Mouse (Mus musculus) midbrain, postnatal 0 days (tissue): ENCODE results near the gene Fmnl2. TPM values are rescaled to one million over a fixed set of nuclear protein-coding genes. Genes with fewer than 3 reads are reported as not detected.

Experiments used
- ATAC-seq: fragments of 200-750 bp; cut with Nextera tagmentation; 2 replicates; pipeline ENCODE4 v1.8.0; 2017; ENCODE audit warnings: moderate number of reproducible peaks, mild to moderate bottlenecking, moderate TSS enrichment, moderate library complexity; ENCODE audit not compliant: low FRiP score
- DNase-seq: peaks from one replicate; pipeline ENCODE4 v3.0.0-alpha.2; 2015; ENCODE audit warnings: low spot score
- H3K27ac ChIP-seq: fragments of 300-500 bp; sonication (generic); 2 replicates; pipeline ENCODE4 v1.5.1; 2014; ENCODE audit warnings: low read depth, mild to moderate bottlenecking, low read length, mixed read lengths
- H3K27me3 ChIP-seq: fragments of 300-500 bp; sonication (generic); 2 replicates; pipeline ENCODE4 v1.6.1; 2014; ENCODE audit warnings: low read length, control low read depth, mixed read lengths; ENCODE audit not compliant: insufficient read depth
- H3K36me3 ChIP-seq: fragments of 300-500 bp; sonication (generic); 2 replicates; pipeline ENCODE4 v1.6.1; 2014; ENCODE audit warnings: low read length, control low read depth, mixed read lengths; ENCODE audit not compliant: insufficient read depth
- H3K4me1 ChIP-seq: fragments of 300-500 bp; sonication (generic); 2 replicates; pipeline ENCODE4 v1.6.1; 2014; ENCODE audit warnings: mild to moderate bottlenecking, control low read depth, antibody characterized with exemption, low read length, mixed read lengths; ENCODE audit not compliant: insufficient read depth
- H3K4me2 ChIP-seq: fragments of 300-500 bp; sonication (generic); 2 replicates; pipeline ENCODE4 v1.6.1; 2014; ENCODE audit warnings: low read depth, mild to moderate bottlenecking, low read length, mixed read lengths; ENCODE audit not compliant: poor library complexity, severe bottlenecking
- H3K4me3 ChIP-seq: fragments of 300-500 bp; sonication (generic); 2 replicates; pipeline ENCODE4 v1.5.1; 2014; ENCODE audit warnings: low read depth, mild to moderate bottlenecking, low read length, moderate library complexity
- H3K9ac ChIP-seq: fragments of 300-500 bp; sonication (generic); replicated peaks from 2 replicates; pipeline ENCODE4 v1.6.1; 2014; ENCODE audit warnings: mild to moderate bottlenecking, low read length, moderate library complexity, mixed read lengths; ENCODE audit not compliant: poor library complexity, severe bottlenecking
- H3K9me3 ChIP-seq: fragments of 300-500 bp; sonication (generic); 2 replicates; pipeline ENCODE4 v1.6.1; 2016; ENCODE audit warnings: low read length, control low read depth
- CTCF ChIP-seq: IDR thresholded peaks from 2 replicates; pipeline ENCODE4 v1.5.1; 2016; ENCODE audit warnings: antibody characterized with exemption, mild to moderate bottlenecking
- WGBS: fragments of 180-500 bp; shearing (Covaris S2); extraction: QIAGEN DNeasy Blood & Tissue Kit; methylation state at CpG from one replicate; pipeline ENCODE4 v1.1.7; 2014; 5-methylcytosine and 5-hydroxymethylcytosine counted together
- polyA plus RNA-seq: library from polyadenylated mRNA; unstranded; fragments of >200 nt; fragmentation: Nextera tagmentation; extraction: Ambion mirVana; gene quantifications from 2 replicates; pipeline ENCODE4 v1.2.1, GENCODE M21; 2015
- total RNA-seq: library from RNA; depleted of rRNA; stranded (reverse); fragments of >200 nt; gene quantifications from 2 replicates; pipeline ENCODE4 v1.2.3, GENCODE M21; 2014

Fmnl2 gene
- total and polyA plus RNA-seq, 2 experiments from 2014 or later: 8.4 to 27.0 TPM

DNA sequence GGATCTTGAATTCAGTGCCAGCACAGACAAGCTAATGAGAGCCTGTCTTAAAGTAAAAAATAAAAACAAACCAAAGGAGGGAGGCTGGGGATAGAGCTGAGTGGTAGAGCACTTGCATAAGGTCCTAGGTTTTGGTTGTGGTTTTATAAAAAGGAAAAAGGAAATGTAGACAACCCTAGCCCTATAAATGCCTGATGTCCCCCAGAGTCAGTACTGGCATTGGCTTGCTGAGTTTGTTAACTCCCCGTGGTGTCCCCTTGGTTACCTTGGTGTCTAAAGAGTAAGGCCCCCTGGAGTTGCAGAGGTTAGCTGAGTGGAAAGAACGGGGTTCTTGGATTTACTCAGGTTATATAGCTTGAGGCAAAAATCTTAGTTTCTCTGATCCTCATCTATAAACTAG lies 55.7 kb downstream of the Fmnl2 start:
- Histone ChIP-seq H3K27ac (no peak overlapping the region), H3K27me3 (no peaks in the 10 kb centered on the region), H3K9ac (no peak overlapping the region), H3K4me1 (no peaks in the 10 kb centered on the region), H3K36me3 (no peaks in the 10 kb centered on the region), H3K4me3 (no peak overlapping the region), H3K4me2 (no peak overlapping the region), H3K9me3 (no peaks in the 10 kb centered on the region)
- 31% methylated on average over 2 of the region's 2 CpGs for WGBS
- no peak for DNase-seq
- no peak for TF ChIP-seq CTCF
- ATAC-seq: no peak

DNA sequence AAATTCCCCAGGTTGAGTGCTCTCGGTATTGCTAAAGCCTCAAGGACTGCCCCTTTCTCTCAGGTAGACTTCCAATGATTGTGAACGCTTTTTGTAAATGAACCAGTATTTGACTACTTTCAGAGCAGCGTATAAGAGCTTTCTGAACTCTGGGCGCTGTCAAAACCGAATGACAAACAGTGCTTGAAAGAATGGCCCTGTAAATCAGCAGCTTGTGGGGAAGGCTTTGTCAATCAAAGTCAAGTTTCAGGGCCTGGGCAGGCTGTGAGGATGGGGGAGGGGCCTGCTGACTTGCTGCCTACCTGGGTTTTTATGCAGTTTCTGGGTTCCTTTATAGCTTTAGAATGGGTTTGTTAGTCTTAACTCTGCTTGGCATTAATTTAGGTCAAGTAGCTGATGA lies 56.1 kb downstream of the Fmnl2 start:
- Histone ChIP-seq H3K27ac (no peak overlapping the region), H3K9ac (no peak overlapping the region), H3K4me1 (no peaks in the 10 kb centered on the region), H3K9me3 (no peaks in the 10 kb centered on the region), H3K4me3 (no peak overlapping the region), H3K27me3 (no peaks in the 10 kb centered on the region), H3K36me3 (no peaks in the 10 kb centered on the region), H3K4me2 (no peak overlapping the region)
- no peak for TF ChIP-seq CTCF
- DNase-seq (no peak), ATAC-seq (no peak)
- WGBS: 25% methylated on average over 5 of the region's 5 CpGs

DNA sequence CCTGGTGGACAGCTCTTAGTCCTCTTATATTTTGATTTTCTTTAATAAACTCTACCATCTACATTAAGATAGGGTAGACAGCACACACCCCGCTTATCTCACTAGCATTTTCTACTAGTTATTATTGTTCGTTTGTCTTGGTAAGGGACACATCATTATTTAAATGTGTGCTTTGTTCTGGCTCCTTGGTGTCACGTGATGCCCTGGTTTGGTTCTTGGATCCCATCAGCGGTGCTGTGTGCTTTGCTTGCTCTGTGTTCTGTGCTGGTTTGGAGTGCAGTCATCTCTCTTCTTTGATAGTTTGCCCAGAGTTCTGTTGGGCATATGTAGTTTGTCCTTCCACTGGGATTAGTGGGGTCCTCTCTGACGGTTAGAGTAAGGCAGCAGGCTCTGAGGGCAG lies 57.9 kb downstream of the Fmnl2 start:
- DNase-seq (no peak), ATAC-seq (no peak)
- Histone ChIP-seq H3K27me3 (no peaks in the 10 kb centered on the region), H3K9ac (no peak overlapping the region), H3K4me1 (peaks cover 4% of the 10 kb centered on the region; the same call in 1 of the 2 replicates), H3K4me3 (no peak overlapping the region), H3K9me3 (no peaks in the 10 kb centered on the region), H3K27ac (no peak overlapping the region), H3K4me2 (no peak overlapping the region), H3K36me3 (no peaks in the 10 kb centered on the region)
- no peak for TF ChIP-seq CTCF
- 83% methylated on average over 5 of the region's 5 CpGs for WGBS

DNA sequence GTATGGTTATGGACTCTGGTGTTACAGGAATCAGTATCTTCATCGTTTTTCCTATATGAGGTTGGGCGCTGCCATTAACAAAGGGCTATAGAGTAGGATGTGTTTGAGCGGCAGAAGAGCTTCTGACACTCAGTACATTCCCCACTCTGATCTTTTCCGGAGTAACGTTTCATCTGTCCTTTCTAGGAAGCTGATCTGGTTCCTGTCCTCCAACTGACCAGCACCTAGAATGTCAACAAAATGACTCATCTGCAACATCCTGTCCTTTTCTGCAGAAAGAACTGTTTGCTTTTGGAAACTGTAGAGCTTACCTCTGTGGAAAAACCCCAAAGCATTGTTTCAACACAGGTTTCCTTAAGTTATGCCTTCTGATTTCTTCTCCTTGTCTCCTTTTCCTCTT lies 60.4 kb downstream of the Fmnl2 start:
- Histone ChIP-seq H3K4me2 (no peak overlapping the region), H3K27ac (no peak overlapping the region), H3K9me3 (no peaks in the 10 kb centered on the region), H3K4me1 (peaks cover 4% of the 10 kb centered on the region; the same call in 1 of the 2 replicates), H3K9ac (no peak overlapping the region), H3K36me3 (no peaks in the 10 kb centered on the region), H3K27me3 (no peaks in the 10 kb centered on the region), H3K4me3 (no peak overlapping the region)
- 93% methylated on average over 5 of the region's 5 CpGs for WGBS
- TF ChIP-seq CTCF: no peak
- ATAC-seq: no peak
- no peak for DNase-seq

DNA sequence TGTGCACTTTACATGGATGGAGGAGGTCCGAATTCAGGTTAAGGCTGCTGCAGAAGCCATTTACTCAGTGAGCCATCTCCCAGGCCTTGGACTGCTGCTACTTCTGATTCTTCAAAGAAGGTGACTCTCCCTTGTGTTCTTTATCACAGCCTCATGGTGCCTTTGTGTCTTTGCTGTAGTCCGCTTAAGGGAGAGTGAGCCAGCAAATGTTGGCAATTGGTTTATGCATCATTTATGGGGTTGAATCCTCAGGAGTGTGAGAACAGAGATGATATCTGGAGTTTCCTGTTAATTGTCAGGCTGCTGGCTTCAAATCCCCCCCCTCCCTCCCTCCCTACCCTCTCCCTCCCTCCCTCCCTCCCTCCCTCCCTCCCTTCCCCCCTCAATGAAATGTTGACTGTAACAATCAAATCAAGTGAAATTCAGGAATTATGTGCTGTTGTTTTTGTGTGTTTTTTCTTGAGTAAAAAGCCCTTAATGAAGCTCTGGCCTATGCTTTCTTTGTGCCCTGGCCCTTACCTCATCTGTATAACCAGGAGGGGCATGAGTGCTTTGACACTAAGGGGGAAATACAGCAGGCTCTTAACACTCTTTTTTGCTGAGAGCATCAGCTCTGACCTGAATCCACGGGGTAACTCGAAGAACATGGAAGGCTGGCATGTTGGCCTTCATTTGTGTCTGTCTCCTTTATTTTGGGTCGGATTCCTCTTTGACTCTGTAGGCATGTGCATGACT lies 63.2 kb downstream of the Fmnl2 start:
- Histone ChIP-seq H3K27me3 (no peaks in the 10 kb centered on the region), H3K4me3 (no peak overlapping the region), H3K4me1 (peaks cover 4% of the 10 kb centered on the region; the same call in 1 of the 2 replicates), H3K36me3 (no peaks in the 10 kb centered on the region), H3K27ac (no peak overlapping the region), H3K9me3 (no peaks in the 10 kb centered on the region), H3K4me2 (no peak overlapping the region), H3K9ac (no peak overlapping the region)
- DNase-seq: no peak
- ATAC-seq: 0 out of 2 replicates have a peak, but pooled peaks have one; percentile 35
- WGBS: 62% methylated on average over 5 of the region's 5 CpGs
- no peak for TF ChIP-seq CTCF

DNA sequence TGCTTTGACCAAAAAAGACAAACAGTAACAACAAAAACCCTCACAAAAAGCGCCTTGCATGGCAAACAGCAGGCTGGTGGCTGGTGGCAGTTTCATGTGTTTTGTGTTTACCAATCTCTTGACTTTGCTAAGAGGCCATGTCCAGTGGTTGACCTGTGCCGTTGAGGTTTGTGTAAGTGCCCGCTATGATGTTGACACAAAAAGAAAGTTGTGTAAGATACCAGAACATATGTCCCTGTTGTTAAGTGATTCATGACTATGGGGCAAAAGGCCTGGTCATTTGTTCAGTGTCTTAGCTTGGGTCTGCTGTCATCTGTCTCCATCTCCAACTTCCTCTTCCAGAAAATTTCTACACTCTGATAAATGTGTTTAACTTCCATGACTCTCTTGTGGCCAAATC lies 67.4 kb downstream of the Fmnl2 start:
- Histone ChIP-seq H3K4me1 (peaks cover 3% of the 10 kb centered on the region; the same call in 1 of the 2 replicates), H3K9me3 (no peaks in the 10 kb centered on the region), H3K4me2 (no peak overlapping the region), H3K27me3 (no peaks in the 10 kb centered on the region), H3K27ac (no peak overlapping the region), H3K36me3 (no peaks in the 10 kb centered on the region), H3K4me3 (no peak overlapping the region), H3K9ac (no peak overlapping the region)
- no peak for DNase-seq
- 95% methylated on average over 3 of the region's 3 CpGs for WGBS
- ATAC-seq: no peak
- no peak for TF ChIP-seq CTCF
